Mouse (Mus musculus) embryonic fibroblast, embryonic 13.5 days (primary cell): ENCODE measurements around the gene Bfar.

Experiments used
- CTCF ChIP-seq: IDR thresholded peaks from 2 replicates; pipeline ENCODE4 v1.5.1; 2011; ENCODE audit warnings: mild to moderate bottlenecking, control low read depth, low read length, moderate library complexity, borderline replicate concordance; ENCODE audit not compliant: insufficient read depth
- POLR2A ChIP-seq: IDR thresholded peaks from 2 replicates; pipeline ENCODE4 v1.6.1; 2011; ENCODE audit warnings: low read depth, mild to moderate bottlenecking, control low read depth, low read length, moderate library complexity

GRCm38 (mm10) chr16:13702184-13702583 lies 30.5 kb downstream of the Bfar start:
- TF ChIP-seq CTCF (no peak), POLR2A (no peak)
